Mouse (Mus musculus) embryo, embryonic 10.5 days (tissue): Measurements from ENCODE around the gene Txndc11.

Experiments used
- DNase-seq: peaks from one replicate; pipeline ENCODE4 v3.0.0-alpha.2; 2015; ENCODE audit warnings: low spot score

Txndc11 gene

GRCm38 (mm10) chr16:11064742-11065141 is 69.7 kb downstream of the Txndc11 start:
- no peak for DNase-seq

- DNase-seq = no peak
Observed at GRCm38 (mm10) chr16:11064341-11064740, 70.1 kb downstream of the Txndc11 start.

GRCm38 (mm10) chr16:11062794-11063721 is 71.4 kb downstream of the Txndc11 start:
- peak; percentile 41 for DNase-seq

GRCm38 (mm10) chr16:11060645-11061044 is 73.8 kb downstream of the Txndc11 start, which contains the start of gene Snn:
Snn (plus strand) TSS chr16:11060945.
- no peak for DNase-seq

GRCm38 (mm10) chr16:11055916-11056315 is 78.5 kb downstream of the Txndc11 start:
- DNase-seq = no peak

- no peak for DNase-seq
Observed at GRCm38 (mm10) chr16:11054871-11055270, 79.6 kb downstream of the Txndc11 start.

GRCm38 (mm10) chr16:11054409-11054808 is 80.0 kb downstream of the Txndc11 start:
- no peak for DNase-seq

GRCm38 (mm10) chr16:11051134-11051533 is 83.3 kb downstream of the Txndc11 start:
- no peak for DNase-seq

GRCm38 (mm10) chr16:11050226-11050625 is 84.2 kb downstream of the Txndc11 start:
- DNase-seq = no peak

GRCm38 (mm10) chr16:11047130-11047529 is 87.3 kb downstream of the Txndc11 start:
- DNase-seq = no peak

- DNase-seq = no peak
Observed at GRCm38 (mm10) chr16:11046437-11046836, 88.0 kb downstream of the Txndc11 start.

GRCm38 (mm10) chr16:11043239-11043638 is 91.2 kb downstream of the Txndc11 start:
- no peak for DNase-seq

- DNase-seq = no peak
Observed at GRCm38 (mm10) chr16:11040603-11041002, 93.8 kb downstream of the Txndc11 start.

- peak; percentile 92 for DNase-seq
Observed at GRCm38 (mm10) chr16:11035790-11036431, 98.5 kb downstream of the Txndc11 start.

- DNase-seq = no peak
Observed at GRCm38 (mm10) chr16:11035273-11035672, 99.2 kb downstream of the Txndc11 start.

GRCm38 (mm10) chr16:11034193-11034803 is 100.2 kb downstream of the Txndc11 start:
- peak; percentile 93 for DNase-seq

GRCm38 (mm10) chr16:11031320-11031719 is 103.1 kb downstream of the Txndc11 start:
- no peak for DNase-seq

GRCm38 (mm10) chr16:11030844-11031243 is 103.6 kb downstream of the Txndc11 start:
- no peak for DNase-seq

- DNase-seq = no peak
Observed at GRCm38 (mm10) chr16:11028206-11028605, 106.2 kb downstream of the Txndc11 start.
